Mouse (Mus musculus): ENCODE data around the gene Apln.

Apln gene

DNA sequence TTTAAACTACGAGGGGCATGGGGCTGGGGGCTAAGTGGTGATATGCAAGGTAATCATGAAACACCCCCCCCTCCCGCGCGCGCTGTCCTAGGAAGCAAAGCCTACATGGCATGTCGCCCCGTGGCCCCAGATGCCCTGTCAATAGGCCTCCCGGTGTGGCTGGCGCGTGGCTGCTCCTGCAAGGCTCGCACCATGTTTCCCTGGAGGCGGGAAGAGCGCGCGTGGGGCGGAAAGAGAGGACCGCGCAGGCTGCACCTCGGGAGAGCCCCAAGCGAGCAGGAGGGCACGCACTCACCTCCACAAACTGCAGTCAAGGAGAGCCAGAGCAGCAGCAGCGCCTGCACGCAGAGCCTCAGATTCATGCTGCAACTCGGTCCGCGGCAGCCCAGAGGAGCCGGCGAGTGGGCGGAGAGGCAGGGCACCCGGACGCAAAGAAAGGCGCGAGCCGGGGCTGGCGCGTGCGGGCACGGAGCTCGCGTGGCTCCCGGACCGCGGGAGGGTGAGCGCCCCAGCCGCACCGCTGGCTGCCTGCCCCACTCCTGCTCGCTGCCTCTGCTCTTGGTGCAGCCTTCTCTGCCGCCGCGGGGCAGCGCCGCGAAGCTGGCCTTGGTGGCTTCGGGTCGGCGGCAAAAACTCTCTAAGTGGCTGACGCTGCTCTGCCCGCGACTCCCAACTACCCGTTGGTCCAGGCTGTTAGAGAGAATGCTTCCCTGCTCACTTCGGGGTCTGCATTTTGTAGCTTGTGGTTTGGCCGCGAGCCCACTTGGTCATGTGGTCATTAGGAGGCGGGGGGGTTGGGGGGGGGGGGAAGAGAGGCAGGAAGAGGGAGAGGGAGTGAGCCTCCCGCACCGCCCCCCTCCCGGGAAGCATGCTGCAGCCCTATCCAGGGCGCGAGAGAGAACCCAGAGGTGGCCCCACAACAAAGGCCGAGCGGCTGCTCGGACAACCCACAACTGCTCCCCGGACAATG, at the start of gene Apln:
Gene Apln, minus strand, starts transcription at position 710 of the 970 bp plus-strand sequence.
- DNase-seq (ENCODE audit: low read depth in 2 of 2, low spot score in 2 of 2), result peak; percentile 0 to 2

DNA sequence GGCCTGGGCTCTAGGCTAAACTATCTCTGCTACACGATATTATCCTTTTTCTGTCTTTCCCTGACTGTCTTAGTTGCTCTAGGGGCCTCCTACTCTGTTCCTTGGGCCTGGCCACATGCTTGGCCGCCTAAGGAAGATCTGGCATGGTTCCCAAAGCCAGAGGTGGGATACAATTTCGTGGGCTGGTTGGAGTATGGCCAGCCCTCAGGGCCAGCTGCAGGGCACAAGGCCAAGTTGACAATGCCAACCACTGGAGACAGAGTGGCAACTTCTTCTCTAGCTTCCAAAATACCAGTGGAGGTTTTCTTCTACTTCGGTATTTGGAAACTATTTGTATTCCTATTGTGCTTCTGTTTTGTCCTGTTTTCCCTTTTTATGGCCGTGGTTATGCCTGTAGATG, 47.7 kb upstream of the Apln start:
- DNase-seq (ENCODE audit: low read depth in 2 of 2, low spot score in 2 of 2), result no peak

DNA sequence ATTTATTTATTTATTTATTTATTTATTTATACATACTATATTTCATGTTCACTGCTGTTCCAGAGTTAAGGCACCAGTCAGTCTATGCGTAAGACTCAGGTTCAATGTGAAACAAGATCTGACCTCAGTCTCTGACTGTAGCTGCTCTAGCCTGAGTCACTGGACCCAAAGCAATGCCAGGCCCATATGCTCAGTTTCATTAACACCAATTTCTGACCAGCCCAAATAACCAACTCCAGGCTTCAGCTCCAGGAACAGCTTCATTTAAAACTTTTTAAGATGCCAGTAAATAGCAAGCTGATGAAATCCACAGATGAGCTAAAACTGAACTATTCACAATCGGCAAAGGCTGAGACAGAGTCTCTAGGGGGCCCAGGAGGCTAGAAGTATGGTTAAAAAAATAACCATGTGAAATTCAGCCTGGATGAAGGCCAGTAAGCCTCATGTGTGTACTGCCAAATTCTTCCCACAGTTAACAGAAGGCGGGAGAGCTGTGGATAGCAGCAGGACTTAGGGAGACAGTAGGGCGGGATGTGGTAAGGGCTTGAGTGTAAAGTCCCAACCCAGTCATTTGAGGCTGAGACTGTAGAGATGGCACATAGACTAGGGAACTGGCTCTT, 42.3 kb upstream of the Apln start:
- no peak for DNase-seq (ENCODE audit: low read depth in 2 of 2, low spot score in 2 of 2)

DNA sequence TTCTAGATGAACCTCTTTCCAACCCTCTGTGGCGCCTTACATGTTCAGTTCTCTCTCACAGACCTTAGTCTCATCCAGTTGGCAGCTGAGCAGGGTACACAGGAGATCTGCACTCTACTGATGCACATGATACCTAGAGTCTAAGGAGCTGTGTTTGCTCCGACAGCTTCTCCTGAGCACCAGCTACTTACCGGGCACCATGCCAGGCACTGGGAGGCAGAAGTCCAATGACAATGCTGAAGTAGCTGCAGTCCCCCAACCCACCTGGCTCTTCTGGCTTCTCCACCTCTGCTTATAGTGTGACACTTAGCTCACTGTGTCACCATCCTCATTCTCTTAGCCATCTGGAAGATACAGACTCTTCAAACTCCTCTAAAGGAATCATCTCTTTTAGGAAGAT, 40.0 kb upstream of the Apln start:
- no peak for DNase-seq (ENCODE audit: low read depth in 2 of 2, low spot score in 2 of 2)

DNA sequence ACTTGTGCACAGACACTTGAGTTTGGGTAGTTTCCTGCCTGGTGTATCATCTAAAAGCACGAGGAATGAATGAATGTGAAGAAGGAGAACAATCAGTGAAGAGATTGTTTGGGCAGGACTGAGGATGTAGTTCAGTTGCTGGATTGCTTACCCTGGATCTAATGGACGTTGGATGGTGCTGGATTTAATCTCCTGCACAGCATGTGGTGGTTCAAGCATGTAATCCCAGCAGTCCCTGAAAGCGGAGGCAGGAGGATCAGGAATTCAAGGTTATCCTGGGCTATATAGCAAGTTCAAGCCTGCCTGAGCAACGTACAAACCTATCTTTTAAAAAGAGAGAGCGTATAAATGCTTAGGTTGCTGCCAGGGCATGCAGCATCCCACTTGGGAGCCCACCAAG, 37.7 kb upstream of the Apln start:
- DNase-seq (ENCODE audit: low read depth in 2 of 2, low spot score in 2 of 2), result no peak

DNA sequence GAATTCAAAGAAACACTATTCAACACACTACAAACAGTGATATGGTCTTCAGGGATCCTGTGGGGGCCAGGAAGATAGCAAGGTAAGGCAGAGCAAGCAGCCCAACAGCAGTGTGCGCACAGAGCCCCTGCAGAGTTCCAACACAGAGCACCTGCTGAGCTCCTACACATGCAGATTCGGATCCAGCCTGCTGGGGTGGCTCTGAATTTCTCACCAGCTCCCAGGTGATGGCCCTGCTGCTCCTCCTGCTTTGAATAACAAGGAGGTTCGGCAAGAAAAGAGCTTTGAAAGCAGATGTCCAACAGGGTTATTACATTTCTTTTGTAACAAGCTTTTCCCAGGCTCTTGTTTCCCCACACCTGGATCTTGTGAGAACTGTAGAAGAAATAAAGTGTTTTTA, 37.3 kb upstream of the Apln start:
- no peak for DNase-seq (ENCODE audit: low read depth in 2 of 2, low spot score in 2 of 2)

DNA sequence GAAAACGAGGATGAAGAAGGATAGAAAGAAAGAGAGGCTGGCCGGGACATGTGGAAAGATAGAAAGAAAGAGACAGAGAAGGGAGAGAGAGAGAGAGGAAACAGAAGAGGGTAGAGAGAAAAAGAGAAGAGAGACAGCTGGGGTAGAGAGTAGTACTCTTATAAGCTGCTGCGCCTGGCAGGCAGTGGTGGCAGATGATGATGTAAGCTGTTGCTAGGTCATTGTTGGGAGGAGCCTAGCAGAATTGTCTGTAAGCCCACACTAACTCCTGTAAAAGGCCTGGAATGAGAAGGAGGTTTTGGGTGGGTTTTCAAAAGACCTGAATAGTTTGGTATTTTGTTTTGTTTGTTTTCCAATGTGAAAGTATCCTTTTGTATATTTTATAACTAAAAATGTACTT, 32.2 kb upstream of the Apln start:
- no peak for DNase-seq (ENCODE audit: low read depth in 2 of 2, low spot score in 2 of 2)

DNA sequence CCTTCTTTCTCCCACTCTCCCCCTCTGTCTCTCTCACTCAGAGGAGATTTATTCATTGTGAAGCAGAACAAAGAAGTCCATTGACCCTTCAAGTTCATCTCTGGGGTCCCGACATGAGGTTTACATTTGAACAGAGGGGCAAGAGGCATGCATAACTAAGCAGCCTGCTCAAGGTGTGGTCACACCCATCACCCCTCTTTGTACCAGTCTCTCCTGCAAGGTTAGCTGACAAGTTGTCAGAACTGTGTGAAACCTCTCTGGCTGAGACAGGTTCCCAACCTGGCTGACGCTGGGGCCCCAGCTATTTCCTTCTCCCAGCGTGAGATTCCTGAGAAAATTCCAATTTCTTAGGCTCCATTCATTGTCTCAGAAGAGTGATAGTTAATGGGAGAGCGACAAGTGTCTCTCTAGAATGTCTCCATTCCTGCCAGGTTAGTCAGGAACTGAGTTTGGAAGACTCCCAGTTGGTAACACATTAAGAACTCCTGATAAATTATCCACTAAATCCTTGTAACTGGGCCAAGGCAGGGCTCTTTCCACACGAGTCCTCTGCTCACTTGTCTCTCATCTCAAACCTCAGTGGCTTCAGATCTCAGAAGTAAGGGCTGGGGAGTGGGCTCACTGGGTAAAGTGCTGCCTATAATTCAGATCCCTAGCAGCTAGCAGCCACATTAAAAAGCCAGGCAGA, 29.7 kb upstream of the Apln start:
- no peak for DNase-seq (ENCODE audit: low read depth in 2 of 2, low spot score in 2 of 2)

DNA sequence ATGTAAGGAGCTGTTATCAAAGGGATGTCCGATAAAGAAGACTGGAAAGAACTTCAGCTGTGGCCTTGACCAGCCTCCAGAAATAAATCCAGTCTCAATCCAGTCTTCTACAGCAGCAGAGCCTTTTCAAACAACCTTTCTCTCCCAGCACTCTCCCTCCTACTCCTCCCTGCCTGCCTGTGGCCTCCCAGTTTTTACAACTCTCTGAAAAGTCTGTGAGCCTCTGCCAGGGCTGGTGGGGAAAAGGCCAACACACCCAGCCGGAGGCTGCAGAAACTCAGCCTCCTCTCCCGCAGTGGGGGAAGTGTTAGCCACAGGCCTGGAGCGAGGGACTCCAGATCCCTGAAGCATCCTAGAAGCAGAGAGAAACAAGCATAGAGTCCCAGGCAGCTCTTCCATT, 27.8 kb upstream of the Apln start:
- no peak for DNase-seq (ENCODE audit: low read depth in 2 of 2, low spot score in 2 of 2)

DNA sequence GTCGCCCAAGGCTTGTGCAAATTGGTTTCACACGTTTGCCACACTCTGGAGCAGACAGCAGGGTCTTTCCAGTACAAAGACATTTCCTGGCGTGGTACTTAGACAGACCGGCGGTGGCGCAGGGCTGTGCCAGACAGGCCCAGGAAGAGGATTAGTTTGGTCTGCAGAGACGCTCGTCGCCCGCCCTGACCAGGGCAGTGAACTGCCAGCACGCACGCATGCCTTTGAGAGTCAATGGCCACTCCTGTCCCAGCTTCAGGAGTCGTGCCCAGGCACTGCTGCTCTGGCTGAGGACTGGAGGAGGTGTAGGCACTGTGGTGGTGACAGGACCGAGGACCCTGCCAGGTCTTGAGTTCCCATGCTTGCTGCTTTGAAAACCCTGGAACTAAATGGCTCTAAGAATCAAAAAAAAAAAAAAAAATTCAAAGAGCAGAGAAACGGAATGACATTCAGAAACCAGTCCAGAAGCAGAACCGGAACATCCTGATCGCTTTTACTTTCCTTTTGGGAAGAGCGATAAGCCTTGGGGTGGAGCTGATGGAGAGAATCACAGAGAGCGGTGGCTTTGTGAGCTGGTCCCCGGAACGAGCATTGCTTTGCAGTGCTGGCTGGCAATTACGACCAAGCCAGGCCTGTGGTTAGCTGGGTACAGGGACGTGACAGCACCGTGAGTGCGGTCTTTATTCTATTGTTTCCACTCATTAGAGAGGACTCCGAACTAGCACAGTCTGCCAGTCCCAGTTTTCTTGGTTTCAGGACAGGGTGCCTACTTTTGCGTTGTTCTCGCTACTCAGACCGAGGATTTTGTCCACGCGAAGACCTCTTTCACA, 19.7 kb upstream of the Apln start:
- peak; percentile 2 to 29 for DNase-seq (ENCODE audit: low read depth in 2 of 2, low spot score in 2 of 2)

DNA sequence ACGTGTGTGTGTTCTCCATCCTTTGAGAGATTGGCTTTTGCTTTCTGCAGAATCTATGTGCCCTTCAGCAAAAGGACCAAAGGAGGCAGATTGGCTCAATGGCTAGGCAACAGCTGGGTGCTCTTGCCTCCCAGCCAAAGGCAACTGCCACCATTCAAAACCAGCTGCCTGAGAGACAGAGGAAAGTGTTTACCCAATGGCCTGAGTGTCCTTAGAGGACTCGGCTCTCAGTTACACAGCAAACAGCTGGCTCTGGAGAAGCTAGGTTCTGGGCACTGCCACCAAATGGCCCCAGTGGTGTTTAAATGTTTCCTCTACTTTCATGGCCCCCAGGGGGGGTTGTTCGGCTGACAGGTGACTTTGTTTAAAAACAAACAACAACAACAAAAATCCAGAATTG, 19.1 kb upstream of the Apln start:
- no peak for DNase-seq (ENCODE audit: low read depth in 2 of 2, low spot score in 2 of 2)

DNA sequence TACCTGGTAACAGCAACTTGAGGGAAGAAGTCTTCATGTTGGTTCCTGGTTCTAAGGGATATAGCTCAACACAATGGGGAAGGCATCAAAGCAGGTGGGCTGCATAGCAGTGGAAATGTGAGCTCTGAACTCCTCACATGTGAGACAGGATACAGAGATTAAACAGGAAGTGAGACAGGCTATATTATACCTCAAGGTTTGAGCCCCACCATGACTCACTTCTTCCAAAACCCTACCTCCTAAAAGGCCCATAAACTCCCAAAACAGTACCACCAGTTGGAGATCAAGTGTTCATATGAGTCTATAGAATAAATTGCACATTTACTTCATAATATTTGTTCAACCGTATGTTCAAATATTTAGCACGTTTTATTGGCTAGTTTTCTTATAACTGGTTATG, 11.7 kb upstream of the Apln start:
- DNase-seq (ENCODE audit: low read depth in 2 of 2, low spot score in 2 of 2), result no peak

DNA sequence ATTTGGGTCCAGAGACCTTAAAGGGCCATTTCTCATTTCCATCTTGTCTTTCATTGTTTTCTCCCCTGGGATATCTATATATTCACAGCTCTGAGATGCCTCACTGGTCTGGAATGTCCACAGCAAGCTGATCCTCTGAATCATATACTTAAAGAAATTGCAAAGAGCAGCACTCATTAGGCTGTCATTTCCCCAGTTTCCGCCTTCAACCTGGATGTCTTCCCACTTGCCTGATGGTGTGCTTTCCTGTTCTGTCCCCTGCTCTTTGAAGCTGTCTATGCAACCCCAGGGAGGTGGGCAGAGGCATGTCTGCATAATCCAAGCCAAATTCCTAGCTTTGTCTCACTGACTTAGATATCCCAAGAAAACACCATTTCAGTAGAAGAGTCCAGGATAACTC, 9.6 kb upstream of the Apln start:
- no peak for DNase-seq (ENCODE audit: low read depth in 2 of 2, low spot score in 2 of 2)

DNA sequence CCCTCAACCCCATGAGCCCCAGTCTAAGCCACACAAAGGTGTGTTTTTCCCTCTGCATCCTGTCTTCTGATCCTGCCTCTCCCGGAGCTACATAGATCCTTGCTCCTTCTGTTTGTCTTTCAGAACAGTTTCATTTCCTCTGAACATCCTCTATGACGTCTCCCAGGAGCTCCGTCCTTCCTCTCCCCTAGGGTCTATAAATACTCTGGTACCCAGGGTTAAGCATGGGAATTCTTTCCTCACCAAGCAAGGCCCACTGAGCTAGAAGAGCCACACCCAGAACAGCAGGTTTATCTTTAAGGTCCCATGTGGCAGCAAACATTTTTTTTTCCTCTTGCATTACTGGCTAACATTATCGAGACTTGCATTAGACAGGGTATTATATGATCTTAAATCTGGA, 8.1 kb upstream of the Apln start:
- no peak for DNase-seq (ENCODE audit: low read depth in 2 of 2, low spot score in 2 of 2)

DNA sequence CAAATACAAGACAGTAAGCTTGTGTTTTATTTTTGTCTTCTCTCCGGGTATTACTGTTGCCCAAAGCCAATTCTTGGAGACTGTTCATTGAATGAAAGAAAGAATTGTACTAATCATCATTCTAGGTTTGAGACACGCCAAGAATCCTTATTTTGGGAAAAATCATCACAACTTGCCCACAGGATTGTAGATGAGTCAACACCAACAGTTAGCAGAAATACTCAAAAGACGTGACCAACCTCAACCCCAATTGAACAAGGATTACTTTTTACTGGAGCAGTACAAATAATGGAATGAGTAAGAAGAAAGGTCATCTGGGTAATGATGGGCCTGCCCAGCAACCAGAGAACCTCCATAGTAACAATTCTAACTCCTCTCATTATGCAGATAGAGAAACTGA, 5.7 kb upstream of the Apln start:
- no peak for DNase-seq (ENCODE audit: low read depth in 2 of 2, low spot score in 2 of 2)

DNA sequence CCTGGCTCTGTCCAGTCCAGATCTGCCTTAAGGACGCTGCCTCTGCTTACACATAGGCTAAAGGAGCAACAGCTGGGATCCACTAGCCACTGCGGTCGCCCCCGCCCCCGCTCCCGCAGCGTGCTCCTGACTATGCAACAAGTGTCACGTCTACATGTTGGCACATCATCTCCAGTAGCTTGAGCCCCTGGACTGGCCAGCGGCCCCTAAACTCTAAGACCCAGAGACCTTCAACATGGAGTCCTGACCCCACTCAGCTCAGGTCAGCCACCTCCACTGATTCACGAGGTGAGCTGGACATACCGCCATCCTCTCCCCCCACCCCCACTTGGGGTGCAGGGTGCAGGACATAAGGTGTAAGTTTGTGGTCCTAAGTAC, 898 bp downstream of the Apln start:
- no peak for DNase-seq (ENCODE audit: low read depth in 2 of 2, low spot score in 2 of 2)

DNA sequence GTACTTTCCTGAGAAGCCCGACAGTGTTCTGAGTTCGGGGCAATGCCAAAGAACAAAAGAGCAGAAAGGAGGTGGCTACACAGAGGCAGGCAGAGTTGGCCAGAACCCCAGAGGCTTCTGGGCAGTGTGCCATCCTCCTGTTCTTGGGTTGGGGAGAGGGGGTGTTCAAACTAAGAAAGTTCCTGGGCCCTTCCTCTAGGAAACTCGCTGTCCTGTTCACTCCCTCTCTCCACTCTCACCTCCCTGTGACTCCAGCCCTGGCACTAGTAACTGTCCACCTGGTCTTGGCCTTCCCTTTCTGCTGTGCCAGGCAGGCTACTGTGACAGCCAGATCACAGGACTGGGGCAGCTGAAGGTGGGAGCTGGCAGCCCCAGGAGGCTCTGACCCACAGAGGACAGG, 1.6 kb downstream of the Apln start:
- DNase-seq (ENCODE audit: low read depth in 2 of 2, low spot score in 2 of 2), result no peak

DNA sequence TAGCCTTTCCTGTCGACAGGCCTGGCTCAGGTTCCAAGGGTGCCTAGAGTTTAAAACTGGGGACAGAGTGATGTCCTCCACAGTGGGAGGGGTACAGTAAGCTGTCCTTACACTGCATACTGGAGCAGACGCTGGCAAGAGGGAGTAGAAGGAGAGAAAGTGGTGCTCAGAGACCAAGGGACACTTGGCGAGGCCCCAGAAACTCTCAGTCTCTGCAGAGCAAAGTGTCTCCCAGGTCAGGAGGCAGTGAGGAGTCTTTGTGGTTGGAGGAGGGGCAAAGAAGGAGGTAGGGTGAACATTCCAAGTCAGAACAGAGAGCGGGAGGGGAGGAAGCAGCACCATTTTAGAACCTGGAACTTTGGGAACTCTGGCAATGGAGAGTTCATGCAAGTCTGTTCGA, 2.8 kb downstream of the Apln start:
- DNase-seq (ENCODE audit: low read depth in 2 of 2, low spot score in 2 of 2), result no peak

DNA sequence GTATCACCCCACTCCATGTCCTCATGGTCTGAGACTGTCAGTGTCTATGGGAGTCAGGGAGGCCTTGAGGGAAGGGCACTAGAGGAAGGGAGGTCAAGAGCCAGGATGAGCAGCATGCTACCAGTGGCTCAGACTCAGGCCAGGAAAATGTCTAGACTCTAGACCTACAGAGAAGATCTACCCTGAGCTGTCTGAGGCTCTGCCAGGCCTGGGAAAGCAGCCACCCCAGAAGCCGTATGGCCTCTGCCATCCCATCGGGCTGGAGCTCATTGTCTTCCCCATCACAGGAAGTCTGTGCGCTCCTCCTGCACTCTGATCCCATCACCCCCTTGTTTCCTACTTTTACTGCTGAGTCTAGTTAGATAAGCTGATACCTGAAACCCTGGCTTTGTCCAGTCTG, 4.1 kb downstream of the Apln start:
- DNase-seq (ENCODE audit: low read depth in 2 of 2, low spot score in 2 of 2), result no peak

DNA sequence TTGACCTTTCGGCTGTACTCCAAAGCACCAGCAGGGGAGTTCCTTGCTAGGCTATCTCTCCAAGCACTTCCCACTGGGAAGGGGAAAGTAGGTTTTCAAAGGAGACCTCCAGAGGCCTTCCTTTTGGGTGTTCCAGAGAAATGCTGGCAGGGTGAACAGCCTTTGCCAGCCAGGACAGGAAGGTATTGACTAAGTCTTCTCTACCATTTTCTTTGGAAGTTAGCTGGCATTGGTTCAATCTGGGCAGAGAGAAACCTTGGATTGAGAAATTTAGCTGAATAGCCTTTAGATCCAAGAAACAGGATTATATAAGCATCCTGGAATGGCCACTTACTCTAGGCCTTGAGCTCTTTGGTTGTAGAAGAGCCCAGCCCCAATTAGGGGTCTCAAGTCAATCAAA, 11.8 kb downstream of the Apln start:
- no peak for DNase-seq (ENCODE audit: low read depth in 2 of 2, low spot score in 2 of 2)

DNA sequence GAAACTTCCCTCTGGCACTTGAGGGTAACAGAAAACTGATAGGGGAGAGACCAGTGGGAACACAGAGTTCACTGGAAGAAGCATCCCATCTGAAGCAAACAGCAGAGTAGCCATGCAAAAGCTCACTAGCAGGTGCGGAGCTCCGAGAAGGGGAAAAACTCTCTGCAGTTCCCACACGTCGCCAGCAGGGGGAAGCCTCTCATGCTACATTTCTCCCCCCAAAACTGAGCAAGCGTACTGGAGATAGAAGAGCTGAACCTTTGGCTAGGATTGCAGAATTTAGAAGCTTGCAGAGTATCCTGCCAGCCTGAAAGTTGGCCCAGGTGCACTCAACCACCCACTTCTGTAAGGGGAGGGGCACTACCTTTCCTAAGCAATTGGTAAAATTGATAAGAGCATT, 14.7 kb downstream of the Apln start:
- DNase-seq (ENCODE audit: low read depth in 2 of 2, low spot score in 2 of 2), result peak; percentile 58 to 75
